8 mouse cellular contexts compared by ENCODE assay signal in the genomic region with DNA sequence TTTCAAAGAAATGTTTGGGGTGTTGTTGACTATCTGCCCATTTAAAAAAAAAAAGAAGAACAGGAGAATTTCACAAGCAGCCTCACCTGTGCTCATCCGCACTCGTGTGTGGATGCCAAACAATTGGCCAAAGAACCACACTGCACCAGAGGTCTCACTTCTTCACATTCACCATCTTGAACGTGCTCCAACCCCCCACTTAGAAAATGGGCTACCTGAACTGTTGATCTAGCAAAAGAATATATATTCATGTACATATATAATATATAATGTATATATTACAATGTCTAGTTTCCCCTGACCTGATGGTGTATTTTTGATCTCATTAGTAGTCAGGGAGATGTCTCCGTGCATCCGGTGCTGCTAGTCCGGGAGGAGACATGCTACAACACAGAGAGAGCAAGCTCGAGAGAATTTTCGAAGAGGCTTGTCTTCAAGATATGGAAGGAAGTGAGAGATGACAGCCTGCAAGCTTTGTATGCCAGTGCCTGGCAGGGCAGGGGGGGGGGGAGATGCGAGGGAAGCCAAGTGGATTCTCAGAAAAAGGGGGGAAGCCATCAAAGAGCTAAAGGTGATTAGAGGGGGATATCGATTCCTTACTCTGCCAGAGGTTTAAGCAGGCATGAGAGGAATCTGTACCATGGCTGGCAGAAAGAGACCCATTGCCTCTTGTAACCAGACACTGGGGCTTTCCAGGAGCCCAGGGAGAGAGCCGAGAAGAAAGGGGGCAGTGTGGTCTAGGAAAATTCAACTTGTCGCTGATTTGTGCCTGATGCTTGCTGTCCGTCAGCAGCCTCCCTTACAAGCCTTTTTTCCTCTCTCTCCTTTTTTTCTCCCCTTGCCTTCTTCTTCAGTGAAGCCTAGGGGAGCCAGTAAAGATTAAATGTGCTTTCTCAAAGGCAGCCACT.
DNase-seq lines count a peak whose midpoint lies in the region; ATAC-seq and TF ChIP-seq lines count a peak whose summit lies in the region.

No protein-coding gene starts in this region.

- TF ChIP-seq EP300 in liver, postnatal 0 days (IDR thresholded peaks at IDR 0.05; ENCODE audit: low read depth) = no peak

- ATAC-seq in forebrain, embryonic 16.5 days = peak; percentile 70
- no peak for ATAC-seq in liver, postnatal 0 days

- DNase-seq in urinary bladder, postnatal 14 days (ENCODE audit: low spot score) = peak; percentile 40
- DNase-seq in urinary bladder, adult 2 months (ENCODE audit: low spot score) = no peak
- peak; percentile 53 for DNase-seq in heart, postnatal 25 days (ENCODE audit: low spot score)
- peak; percentile 77 for DNase-seq in layer of hippocampus, adult 11-12 months (ENCODE audit: low spot score)
- DNase-seq in liver, postnatal 0 days = no peak
- DNase-seq in ovary, postnatal 14 days (ENCODE audit: low spot score) = peak; percentile 48
- DNase-seq in natural killer cell, adult 2 months (ENCODE audit: low spot score in 2 of 2) = no peak

- H3K27me3 ChIP-seq in forebrain, embryonic 16.5 days (replicated peaks; ENCODE audit: control insufficient read depth, insufficient read depth, low read length) = no peaks in the 10 kb centered on the region
- peaks cover 24% of the 10 kb centered on the region; the same call in 1 of the 2 replicates for H3K27me3 ChIP-seq in liver, postnatal 0 days (ENCODE audit: insufficient read depth, low read length)

- H3K4me1 ChIP-seq in forebrain, embryonic 16.5 days (replicated peaks; ENCODE audit: control insufficient read depth, insufficient read depth, low read length) = peaks cover 24% of the 10 kb centered on the region
- H3K4me1 ChIP-seq in liver, postnatal 0 days (ENCODE audit: insufficient read depth) = no peaks in the 10 kb centered on the region

- peak overlapping the region; percentile 82 for H3K4me2 ChIP-seq in forebrain, embryonic 16.5 days (ENCODE audit: low read length)
- H3K4me2 ChIP-seq in liver, postnatal 0 days (ENCODE audit: low read depth, low read length) = no peak overlapping the region

- H3K9ac ChIP-seq in forebrain, embryonic 16.5 days (replicated peaks; ENCODE audit: low read depth, low read length) = peak overlapping the region; percentile 85
- H3K9ac ChIP-seq in liver, postnatal 0 days (replicated peaks) = no peak overlapping the region

- H3K9me3 ChIP-seq in forebrain, embryonic 16.5 days (ENCODE audit: control insufficient read depth, low read length) = no peaks in the 10 kb centered on the region
- no peaks in the 10 kb centered on the region for H3K9me3 ChIP-seq in liver, postnatal 0 days (ENCODE audit: low read length)

- peak overlapping the region; percentile 51 for H3K4me3 ChIP-seq in forebrain, embryonic 16.5 days (replicated peaks; ENCODE audit: low read length)
- no peak overlapping the region for H3K4me3 ChIP-seq in liver, postnatal 0 days (ENCODE audit: low read depth, low read length)

- peak overlapping the region; percentile 99 for H3K27ac ChIP-seq in forebrain, embryonic 16.5 days (ENCODE audit: low read length)
- no peak overlapping the region for H3K27ac ChIP-seq in liver, postnatal 0 days (ENCODE audit: low read depth)

- H3K36me3 ChIP-seq in forebrain, embryonic 16.5 days (ENCODE audit: control insufficient read depth, insufficient read depth) = no peaks in the 10 kb centered on the region
- no peaks in the 10 kb centered on the region for H3K36me3 ChIP-seq in liver, postnatal 0 days (replicated peaks; ENCODE audit: insufficient read depth, low read length)

- 7% methylated on average over 12 of the region's 13 CpGs for WGBS in forebrain, embryonic 16.5 days
- WGBS in liver, postnatal 0 days (ENCODE audit: insufficient replicate concordance) = 43% methylated on average over 12 of the region's 13 CpGs

- TF ChIP-seq CTCF in liver, postnatal 0 days (IDR thresholded peaks at IDR 0.05; ENCODE audit: low read depth) = peak; percentile 32

- intact Hi-C loops in heart, postnatal 25 days (cut with DNase I) = loop anchor here (2.0 to 5.0 kb wide), 2 partner anchors 102 to 371 kb away; no protein-coding TSS in a partner anchor

Comparison
In these comparisons a context has a peak if more than half of its experiments do, and no peak if none do; other contexts are left out.
1. DNase-seq: peak in urinary bladder, postnatal 14 days (single experiment), heart, postnatal 25 days (single experiment), layer of hippocampus, adult 11-12 months (single experiment) and ovary, postnatal 14 days (single experiment); none in urinary bladder, adult 2 months (single experiment), liver, postnatal 0 days (single experiment) and natural killer cell, adult 2 months (0 of 2).